Mouse (Mus musculus) C2C12 (cell line): Measurements from ENCODE around the gene Jade2. TPM values are rescaled to one million over a fixed set of nuclear protein-coding genes. Genes with fewer than 3 reads are reported as not detected.

Source experiments
- H3K27me3 ChIP-seq: one replicate; pipeline ENCODE4 v1.6.1; 2011; ENCODE audit not compliant: control insufficient read depth, insufficient read depth, insufficient read length
- H3K36me3 ChIP-seq: one replicate; pipeline ENCODE4 v1.6.1; 2011; ENCODE audit not compliant: control insufficient read depth, insufficient read depth
- H3K4me3 ChIP-seq: one replicate; pipeline ENCODE4 v1.5.1; 2011; ENCODE audit warnings: mild to moderate bottlenecking, control low read depth; ENCODE audit not compliant: poor library complexity, insufficient read depth, severe bottlenecking
- H3K79me2 ChIP-seq: one replicate; pipeline ENCODE4 v1.6.1; 2011; ENCODE audit not compliant: control insufficient read depth, insufficient read depth
- H3K79me3 ChIP-seq: one replicate; pipeline ENCODE4 v1.6.1; 2011; ENCODE audit warnings: low read depth, control low read depth
- H3ac ChIP-seq: one replicate; pipeline ENCODE3; 2011; ENCODE audit warnings: low read depth; ENCODE audit not compliant: control insufficient read depth, insufficient read length
- CEBPB ChIP-seq: IDR thresholded peaks from one replicate; pipeline ENCODE4 v1.6.1; 2011; ENCODE audit warnings: low read depth, mild to moderate bottlenecking, control low read depth, moderate library complexity
- CTCF ChIP-seq: IDR thresholded peaks from one replicate; pipeline ENCODE4 v1.5.1; 2011; ENCODE audit not compliant: control insufficient read depth, insufficient read depth, insufficient read length
- FOSL1 ChIP-seq: IDR thresholded peaks from one replicate; pipeline ENCODE4 v1.8.0; 2011; ENCODE audit warnings: mild to moderate bottlenecking, low read length; ENCODE audit not compliant: poor library complexity, insufficient read depth, severe bottlenecking
- MAX ChIP-seq: IDR thresholded peaks from one replicate; pipeline ENCODE4 v1.6.1; 2011; ENCODE audit warnings: mild to moderate bottlenecking, control low read depth
- MYOD1 ChIP-seq: IDR thresholded peaks from one replicate; pipeline ENCODE4 v1.6.1; 2011; ENCODE audit warnings: low read depth; ENCODE audit not compliant: control insufficient read depth, insufficient read length
- MYOG ChIP-seq: IDR thresholded peaks from one replicate; pipeline ENCODE4 v1.6.1; 2011; ENCODE audit not compliant: control insufficient read depth, insufficient read length; ENCODE audit errors: extremely low read depth
- USF1 ChIP-seq: IDR thresholded peaks from one replicate; pipeline ENCODE4 v1.6.1; 2011; ENCODE audit warnings: low read depth, mild to moderate bottlenecking, control low read depth, moderate library complexity
- polyA plus RNA-seq: library from polyadenylated mRNA; unstranded; fragments of >200 nt; fragmentation: generic; extraction: Trizol; gene quantifications from one replicate; pipeline ENCODE4 v1.2.1, GENCODE M21; 2012; ENCODE audit warnings: missing spikeins

The Jade2 gene
- polyA plus RNA-seq, 1 experiment: 4.0 TPM

DNA sequence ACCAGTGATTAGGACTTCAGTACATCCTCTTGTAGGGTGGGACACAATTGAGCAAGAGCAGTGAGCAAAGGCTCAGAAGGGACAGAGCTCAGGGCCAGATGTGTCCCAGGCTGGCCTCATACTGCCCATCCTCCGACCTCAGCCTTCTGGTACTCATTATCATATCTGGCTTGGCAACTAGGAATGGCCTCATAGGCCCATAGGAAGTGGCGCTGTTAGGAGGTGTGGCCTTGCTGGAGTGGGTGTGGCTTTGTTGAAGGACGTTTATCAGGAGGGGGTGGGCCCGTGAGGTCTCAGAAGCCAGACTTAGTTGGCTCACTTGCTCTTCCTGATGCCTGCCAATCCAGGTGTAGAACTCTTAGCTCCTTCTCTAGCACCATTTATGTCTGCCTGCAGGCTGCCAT is 18.3 kb upstream of the Jade2 start:
- H3K27me3 ChIP-seq: no peaks in the 10 kb centered on the region
- no peak overlapping the region for H3K4me3 ChIP-seq
- H3ac ChIP-seq: no peak overlapping the region
- no peaks in the 10 kb centered on the region for H3K79me2 ChIP-seq
- H3K36me3 ChIP-seq: no peaks in the 10 kb centered on the region
- H3K79me3 ChIP-seq: no peaks in the 10 kb centered on the region
- no peak for TF ChIP-seq FOSL1
- TF ChIP-seq CTCF: no peak
- peak; percentile 53 for TF ChIP-seq CEBPB

DNA sequence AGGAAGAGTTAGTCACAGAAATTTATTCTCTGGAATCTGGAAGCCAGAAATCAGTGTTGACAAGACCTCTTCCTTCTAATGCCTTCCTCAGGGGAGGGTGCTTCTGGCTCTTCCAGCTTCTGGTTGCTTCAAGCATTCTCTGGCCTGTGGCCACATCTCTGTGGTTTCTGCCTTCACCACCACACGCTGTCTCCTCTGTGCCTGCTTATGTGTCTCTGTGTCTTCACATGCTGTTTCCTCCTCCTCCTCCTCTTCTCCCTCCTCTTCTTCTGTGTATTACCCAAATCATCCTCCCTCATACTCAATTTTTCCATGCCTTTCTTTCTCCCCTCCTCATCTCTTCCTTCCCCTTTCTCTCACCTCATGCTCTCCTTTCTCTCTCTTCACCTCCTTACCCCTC is 17.6 kb upstream of the Jade2 start:
- Histone ChIP-seq H3K27me3 (no peaks in the 10 kb centered on the region), H3K79me2 (no peaks in the 10 kb centered on the region), H3ac (no peak overlapping the region), H3K36me3 (no peaks in the 10 kb centered on the region), H3K4me3 (no peak overlapping the region), H3K79me3 (no peaks in the 10 kb centered on the region)
- TF ChIP-seq FOSL1 (no peak), CTCF (no peak), CEBPB (peak; percentile 0), MAX (peak; percentile 92), USF1 (no peak), MYOD1 (peak; percentile 16), MYOG (no peak)

DNA sequence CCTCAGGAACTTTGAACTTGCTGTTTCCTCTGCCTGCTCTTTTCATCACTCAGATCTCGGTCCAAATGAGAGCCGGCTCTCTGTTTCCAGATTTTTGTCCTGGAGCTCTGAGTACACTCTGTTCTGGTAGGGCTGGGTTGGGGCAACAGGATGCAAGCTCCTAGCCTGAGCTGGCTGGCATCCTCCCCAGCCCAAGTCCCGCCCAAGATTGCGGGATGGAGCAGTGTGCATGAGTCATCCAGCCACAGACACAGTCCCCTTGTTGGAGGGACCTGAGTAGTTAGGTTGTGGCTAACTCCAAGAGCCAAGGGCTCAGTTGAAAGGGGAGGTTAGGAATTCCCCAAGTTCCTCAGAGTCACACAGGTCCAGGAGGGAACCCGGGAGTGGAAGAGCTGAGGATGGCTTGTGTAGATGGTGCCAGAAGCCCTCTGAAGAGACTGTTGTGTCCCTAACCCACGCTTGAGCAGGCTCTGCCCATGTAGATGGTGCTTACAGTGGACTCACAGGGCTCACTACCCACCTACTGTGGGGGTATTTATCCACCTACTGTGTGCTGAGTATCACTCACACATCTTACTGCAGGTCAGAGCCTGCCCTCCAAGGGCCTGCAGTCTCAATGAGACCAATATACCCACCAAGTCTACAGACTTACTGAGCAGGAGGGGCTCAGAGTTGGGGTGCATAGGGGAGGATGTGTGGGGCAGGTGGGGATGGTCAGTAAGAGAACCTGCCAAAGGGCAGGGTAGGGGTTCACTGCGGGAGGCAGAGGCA is 17.0 kb upstream of the Jade2 start:
- Histone ChIP-seq H3K36me3 (no peaks in the 10 kb centered on the region), H3K79me3 (no peaks in the 10 kb centered on the region), H3K27me3 (no peaks in the 10 kb centered on the region), H3ac (peak overlapping the region; percentile 43), H3K4me3 (no peak overlapping the region), H3K79me2 (no peaks in the 10 kb centered on the region)
- TF ChIP-seq FOSL1: peak; percentile 97
- TF ChIP-seq CTCF: no peak
- peak; percentile 41 for TF ChIP-seq CEBPB
- no peak for TF ChIP-seq USF1
- no peak for TF ChIP-seq MYOD1

DNA sequence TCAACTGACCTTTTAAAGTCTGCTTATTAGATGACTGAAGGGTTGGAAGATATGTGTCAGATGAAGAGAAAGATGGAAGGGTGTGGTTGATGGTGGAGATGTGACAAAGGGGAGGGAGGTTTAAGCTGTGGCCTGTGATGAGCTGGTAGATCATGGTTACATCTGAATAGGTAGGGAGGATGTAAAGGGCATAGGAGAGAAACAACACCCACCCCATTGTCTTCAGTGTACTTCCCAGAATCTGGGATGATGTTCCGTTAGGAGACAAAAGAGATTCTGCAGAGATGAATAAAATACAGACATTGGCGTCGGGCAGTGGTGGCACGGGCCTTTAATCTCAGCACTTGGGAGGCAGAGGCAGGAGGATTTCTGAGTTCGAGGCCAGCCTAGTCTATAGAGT is 15.7 kb upstream of the Jade2 start:
- Histone ChIP-seq H3K79me3 (no peaks in the 10 kb centered on the region), H3K4me3 (no peak overlapping the region), H3K79me2 (no peaks in the 10 kb centered on the region), H3K27me3 (no peaks in the 10 kb centered on the region), H3K36me3 (no peaks in the 10 kb centered on the region), H3ac (no peak overlapping the region)
- TF ChIP-seq MAX: no peak
- no peak for TF ChIP-seq FOSL1
- no peak for TF ChIP-seq USF1
- TF ChIP-seq MYOG: no peak

DNA sequence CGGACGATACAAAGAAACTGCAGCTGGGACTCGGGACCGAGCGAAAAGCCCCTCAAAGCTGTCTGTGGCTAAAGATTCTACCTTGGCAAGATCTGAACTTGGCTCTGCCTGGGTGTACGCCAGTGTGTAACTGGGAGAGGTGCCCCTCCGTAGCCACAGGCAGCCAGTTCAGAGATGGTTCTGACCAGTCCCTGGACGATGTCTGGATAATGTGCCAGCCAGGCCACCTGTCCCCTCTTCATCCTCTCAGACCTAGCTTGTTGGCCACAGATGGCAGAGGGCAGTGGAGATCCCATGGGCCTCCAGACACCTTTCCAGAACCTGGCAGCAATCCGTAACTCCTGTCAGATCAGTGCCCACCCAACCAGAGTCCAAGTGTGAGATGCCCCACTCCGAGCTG is 9.8 kb upstream of the Jade2 start:
- Histone ChIP-seq H3ac (no peak overlapping the region), H3K27me3 (no peaks in the 10 kb centered on the region), H3K79me2 (no peaks in the 10 kb centered on the region), H3K36me3 (no peaks in the 10 kb centered on the region), H3K4me3 (no peak overlapping the region), H3K79me3 (no peaks in the 10 kb centered on the region)
- no peak for TF ChIP-seq MYOG
- TF ChIP-seq MYOD1: no peak
- TF ChIP-seq MAX: no peak
- no peak for TF ChIP-seq CTCF
- no peak for TF ChIP-seq USF1
- TF ChIP-seq CEBPB: no peak
- TF ChIP-seq FOSL1: no peak

DNA sequence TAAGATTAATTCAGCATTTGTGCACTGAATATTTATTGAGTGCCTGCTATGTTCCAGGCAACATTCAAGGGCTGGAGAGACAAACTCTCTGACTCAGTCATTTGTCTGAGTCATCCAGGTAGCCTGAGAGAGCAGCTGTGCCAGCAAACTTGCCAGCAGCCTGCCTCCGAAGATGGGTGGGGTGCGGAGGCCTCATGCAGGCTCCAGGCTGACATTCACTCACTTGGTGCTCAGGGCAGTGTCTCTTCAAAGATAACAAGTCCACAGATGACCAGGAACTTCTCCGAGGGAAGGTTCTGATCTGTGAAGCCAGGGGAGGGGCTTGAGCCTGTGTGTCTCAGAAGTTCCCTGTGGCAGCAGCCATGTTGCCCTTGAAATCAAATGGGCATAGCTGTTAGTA is 8.6 kb upstream of the Jade2 start:
- TF ChIP-seq MYOD1 (peak; percentile 62), CEBPB (no peak)
- Histone ChIP-seq H3K36me3 (no peaks in the 10 kb centered on the region), H3K27me3 (no peaks in the 10 kb centered on the region), H3ac (no peak overlapping the region), H3K79me2 (no peaks in the 10 kb centered on the region), H3K4me3 (no peak overlapping the region), H3K79me3 (no peaks in the 10 kb centered on the region)
